Mouse (Mus musculus): ENCODE data around the gene Gpr161. TPM values are rescaled to one million over a fixed set of nuclear protein-coding genes. Genes with fewer than 3 reads are reported as not detected.
"Not testable (repeated sequence)": the region's sequence is repeated elsewhere in the genome, so short reads cannot be mapped to it uniquely, and the experiment has no call there.

The Gpr161 gene
- polyA plus RNA-seq, 1 experiment from 2014 or later: 0.89 TPM

GRCm38 (mm10) chr1:165327370-165327769 lies 31.8 kb downstream of the Gpr161 start:
- Histone ChIP-seq H3K27ac (ENCODE audit: low read length) (no peak overlapping the region), H3K9me3 (ENCODE audit: control insufficient read depth, low read length) (no peaks in the 10 kb centered on the region), H3K36me3 (ENCODE audit: control insufficient read depth, insufficient read depth, low read length) (0 out of 2 replicates have a peak, but pooled peaks cover 3% of the 10 kb centered on the region), H3K9ac (ENCODE audit: low read length) (no peak overlapping the region), H3K4me1 (replicated peaks; ENCODE audit: control insufficient read depth, insufficient read depth, low read length) (no peaks in the 10 kb centered on the region), H3K4me3 (ENCODE audit: low read length) (no peak overlapping the region), H3K4me2 (ENCODE audit: low read depth, low read length) (no peak overlapping the region), H3K27me3 (ENCODE audit: control insufficient read depth, insufficient read depth, low read depth, low read length) (no peaks in the 10 kb centered on the region)
- no peak for ATAC-seq (ENCODE audit: low read depth)
- WGBS: 55% methylated on average over 2 of the region's 2 CpGs

GRCm38 (mm10) chr1:165327831-165328230 lies 32.2 kb downstream of the Gpr161 start:
- Histone ChIP-seq H3K9ac (ENCODE audit: low read length) (no peak overlapping the region), H3K4me1 (replicated peaks; ENCODE audit: control insufficient read depth, insufficient read depth, low read length) (no peaks in the 10 kb centered on the region), H3K4me2 (ENCODE audit: low read depth, low read length) (no peak overlapping the region), H3K9me3 (ENCODE audit: control insufficient read depth, low read length) (no peaks in the 10 kb centered on the region), H3K27ac (ENCODE audit: low read length) (no peak overlapping the region), H3K27me3 (ENCODE audit: control insufficient read depth, insufficient read depth, low read depth, low read length) (no peaks in the 10 kb centered on the region), H3K36me3 (ENCODE audit: control insufficient read depth, insufficient read depth, low read length) (0 out of 2 replicates have a peak, but pooled peaks cover 3% of the 10 kb centered on the region), H3K4me3 (ENCODE audit: low read length) (no peak overlapping the region)
- 54% methylated on average over 5 of the region's 5 CpGs for WGBS
- no peak for ATAC-seq (ENCODE audit: low read depth)

GRCm38 (mm10) chr1:165328384-165329289 lies 33.0 kb downstream of the Gpr161 start:
- H3K4me1 ChIP-seq (replicated peaks; ENCODE audit: control insufficient read depth, insufficient read depth, low read length); H3K27ac ChIP-seq (ENCODE audit: low read length); H3K9me3 ChIP-seq (ENCODE audit: control insufficient read depth, low read length); H3K4me2 ChIP-seq (ENCODE audit: low read depth, low read length); ATAC-seq (ENCODE audit: low read depth); H3K4me3 ChIP-seq (ENCODE audit: low read length); H3K27me3 ChIP-seq (ENCODE audit: control insufficient read depth, insufficient read depth, low read depth, low read length); H3K9ac ChIP-seq (ENCODE audit: low read length); H3K36me3 ChIP-seq (ENCODE audit: control insufficient read depth, insufficient read depth, low read length): not testable (repeated sequence)
- 89% methylated on average over 17 of the region's 17 CpGs for WGBS

- Histone ChIP-seq H3K9me3 (ENCODE audit: control insufficient read depth, low read length) (no peaks in the 10 kb centered on the region), H3K4me3 (ENCODE audit: low read length) (no peak overlapping the region), H3K27ac (ENCODE audit: low read length) (no peak overlapping the region), H3K36me3 (ENCODE audit: control insufficient read depth, insufficient read depth, low read length) (0 out of 2 replicates have a peak, but pooled peaks cover 3% of the 10 kb centered on the region), H3K27me3 (ENCODE audit: control insufficient read depth, insufficient read depth, low read depth, low read length) (no peaks in the 10 kb centered on the region), H3K4me2 (ENCODE audit: low read depth, low read length) (no peak overlapping the region), H3K4me1 (replicated peaks; ENCODE audit: control insufficient read depth, insufficient read depth, low read length) (no peaks in the 10 kb centered on the region), H3K9ac (ENCODE audit: low read length) (no peak overlapping the region)
- no peak for ATAC-seq (ENCODE audit: low read depth)
These were observed 35.3 kb downstream of the Gpr161 start for GRCm38 (mm10) chr1:165330859-165331258.

GRCm38 (mm10) chr1:165332797-165333196 lies 37.2 kb downstream of the Gpr161 start:
- no peaks in the 10 kb centered on the region for H3K27me3 ChIP-seq (ENCODE audit: control insufficient read depth, insufficient read depth, low read depth, low read length)
- no peak for ATAC-seq (ENCODE audit: low read depth)
- H3K9ac ChIP-seq (ENCODE audit: low read length): no peak overlapping the region
- H3K4me3 ChIP-seq (ENCODE audit: low read length): no peak overlapping the region
- no peaks in the 10 kb centered on the region for H3K4me1 ChIP-seq (replicated peaks; ENCODE audit: control insufficient read depth, insufficient read depth, low read length)
- H3K27ac ChIP-seq (ENCODE audit: low read length): no peak overlapping the region
- 75% methylated on average over 3 of the region's 3 CpGs for WGBS
- H3K36me3 ChIP-seq (ENCODE audit: control insufficient read depth, insufficient read depth, low read length): peaks cover 3% of the 10 kb centered on the region; the same call in 1 of the 2 replicates
- H3K4me2 ChIP-seq (ENCODE audit: low read depth, low read length): no peak overlapping the region
- H3K9me3 ChIP-seq (ENCODE audit: control insufficient read depth, low read length): no peaks in the 10 kb centered on the region

GRCm38 (mm10) chr1:165342126-165342525 lies 46.5 kb downstream of the Gpr161 start:
- Histone ChIP-seq H3K27ac (ENCODE audit: low read length) (no peak overlapping the region), H3K27me3 (ENCODE audit: control insufficient read depth, insufficient read depth, low read depth, low read length) (no peaks in the 10 kb centered on the region), H3K9ac (ENCODE audit: low read length) (no peak overlapping the region), H3K36me3 (ENCODE audit: control insufficient read depth, insufficient read depth, low read length) (peaks cover 4% of the 10 kb centered on the region; the same call in 1 of the 2 replicates), H3K4me2 (ENCODE audit: low read depth, low read length) (no peak overlapping the region), H3K4me1 (replicated peaks; ENCODE audit: control insufficient read depth, insufficient read depth, low read length) (no peaks in the 10 kb centered on the region), H3K9me3 (ENCODE audit: control insufficient read depth, low read length) (no peaks in the 10 kb centered on the region), H3K4me3 (ENCODE audit: low read length) (no peak overlapping the region)
- 44% methylated on average over 7 of the region's 7 CpGs for WGBS
- no peak for ATAC-seq (ENCODE audit: low read depth)

- Histone ChIP-seq H3K27me3 (ENCODE audit: control insufficient read depth, insufficient read depth, low read depth, low read length) (no peaks in the 10 kb centered on the region), H3K4me1 (replicated peaks; ENCODE audit: control insufficient read depth, insufficient read depth, low read length) (no peaks in the 10 kb centered on the region), H3K4me3 (ENCODE audit: low read length) (no peak overlapping the region), H3K9ac (ENCODE audit: low read length) (no peak overlapping the region), H3K9me3 (ENCODE audit: control insufficient read depth, low read length) (no peaks in the 10 kb centered on the region), H3K36me3 (ENCODE audit: control insufficient read depth, insufficient read depth, low read length) (0 out of 2 replicates have a peak, but pooled peaks cover 3% of the 10 kb centered on the region), H3K4me2 (ENCODE audit: low read depth, low read length) (no peak overlapping the region), H3K27ac (ENCODE audit: low read length) (no peak overlapping the region)
- ATAC-seq (ENCODE audit: low read depth): no peak
- 78% methylated on average over 4 of the region's 4 CpGs for WGBS
These were observed 48.9 kb downstream of the Gpr161 start for GRCm38 (mm10) chr1:165344453-165344852.

GRCm38 (mm10) chr1:165348627-165349026 lies 53.0 kb downstream of the Gpr161 start:
- no peaks in the 10 kb centered on the region for H3K27me3 ChIP-seq (ENCODE audit: control insufficient read depth, insufficient read depth, low read depth, low read length)
- H3K36me3 ChIP-seq (ENCODE audit: control insufficient read depth, insufficient read depth, low read length): peaks cover 11% of the 10 kb centered on the region
- ATAC-seq (ENCODE audit: low read depth): no peak
- H3K9ac ChIP-seq (ENCODE audit: low read length): no peak overlapping the region
- no peak overlapping the region for H3K27ac ChIP-seq (ENCODE audit: low read length)
- no peak overlapping the region for H3K4me2 ChIP-seq (ENCODE audit: low read depth, low read length)
- H3K4me3 ChIP-seq (ENCODE audit: low read length): no peak overlapping the region
- no peaks in the 10 kb centered on the region for H3K4me1 ChIP-seq (replicated peaks; ENCODE audit: control insufficient read depth, insufficient read depth, low read length)
- H3K9me3 ChIP-seq (ENCODE audit: control insufficient read depth, low read length): no peaks in the 10 kb centered on the region

GRCm38 (mm10) chr1:165356347-165356746 lies 60.8 kb downstream of the Gpr161 start:
- H3K27ac ChIP-seq (ENCODE audit: low read length): no peak overlapping the region
- no peak for ATAC-seq (ENCODE audit: low read depth)
- no peak overlapping the region for H3K4me2 ChIP-seq (ENCODE audit: low read depth, low read length)
- H3K4me1 ChIP-seq (replicated peaks; ENCODE audit: control insufficient read depth, insufficient read depth, low read length): no peaks in the 10 kb centered on the region
- H3K9me3 ChIP-seq (ENCODE audit: control insufficient read depth, low read length): no peaks in the 10 kb centered on the region
- 25% methylated on average over 2 of the region's 2 CpGs for WGBS
- H3K36me3 ChIP-seq (ENCODE audit: control insufficient read depth, insufficient read depth, low read length): no peaks in the 10 kb centered on the region; the same call in 1 of the 2 replicates
- H3K9ac ChIP-seq (ENCODE audit: low read length): no peak overlapping the region
- H3K27me3 ChIP-seq (ENCODE audit: control insufficient read depth, insufficient read depth, low read depth, low read length): no peaks in the 10 kb centered on the region
- H3K4me3 ChIP-seq (ENCODE audit: low read length): no peak overlapping the region
